Mouse (Mus musculus) midbrain, embryonic 11.5 days (tissue): ENCODE results near the gene Kprp. TPM values are rescaled to one million over a fixed set of nuclear protein-coding genes. Genes with fewer than 3 reads are reported as not detected.

Experiments
- ATAC-seq: fragments of 200-750 bp; cut with Nextera tagmentation; 2 replicates; pipeline ENCODE4 v1.8.0; 2017; ENCODE audit warnings: moderate TSS enrichment, moderate library complexity; ENCODE audit not compliant: low FRiP score
- DNase-seq: peaks from one replicate; pipeline ENCODE4 v3.0.0; 2015; ENCODE audit warnings: low spot score; ENCODE audit errors: missing footprints
- H3K27ac ChIP-seq: fragments of 300-500 bp; sonication (generic); 2 replicates; pipeline ENCODE4 v1.5.1; 2014; ENCODE audit warnings: low read depth, low read length
- H3K27me3 ChIP-seq: fragments of 300-500 bp; sonication (generic); 2 replicates; pipeline ENCODE4 v1.6.1; 2014; ENCODE audit warnings: mild to moderate bottlenecking, low read length, moderate library complexity, mixed read lengths; ENCODE audit not compliant: control insufficient read depth, insufficient read depth
- H3K36me3 ChIP-seq: fragments of 300-500 bp; sonication (generic); 2 replicates; pipeline ENCODE4 v1.6.1; 2014; ENCODE audit warnings: mild to moderate bottlenecking, low read length, moderate library complexity, mixed read lengths; ENCODE audit not compliant: control insufficient read depth, insufficient read depth
- H3K4me1 ChIP-seq: fragments of 300-500 bp; sonication (generic); 2 replicates; pipeline ENCODE4 v1.6.1; 2014; ENCODE audit warnings: low read length; ENCODE audit not compliant: control insufficient read depth, insufficient read depth
- H3K4me2 ChIP-seq: fragments of 300-500 bp; sonication (generic); 2 replicates; pipeline ENCODE4 v1.6.1; 2014; ENCODE audit warnings: mild to moderate bottlenecking, moderate library complexity
- H3K4me3 ChIP-seq: fragments of 300-500 bp; sonication (generic); 2 replicates; pipeline ENCODE4 v1.5.1; 2014; ENCODE audit warnings: low read depth, low read length
- H3K9ac ChIP-seq: fragments of 300-500 bp; sonication (generic); 2 replicates; pipeline ENCODE4 v1.6.1; 2014; ENCODE audit warnings: low read length
- H3K9me3 ChIP-seq: fragments of 300-500 bp; sonication (generic); 2 replicates; pipeline ENCODE4 v1.6.1; 2016; ENCODE audit warnings: low read length; ENCODE audit not compliant: control insufficient read depth
- WGBS: fragments of 180-500 bp; shearing (Covaris S2); extraction: QIAGEN DNeasy Blood & Tissue Kit; methylation state at CpG from one replicate; pipeline ENCODE4 v1.1.7; 2014; 5-methylcytosine and 5-hydroxymethylcytosine counted together
- polyA plus RNA-seq: library from polyadenylated mRNA; unstranded; fragments of >200 nt; fragmentation: Nextera tagmentation; extraction: Ambion mirVana; gene quantifications from 2 replicates; pipeline ENCODE4 v1.2.1, GENCODE M21; 2014

Kprp gene
- polyA plus RNA-seq, 1 experiment from 2014 or later = not detected

DNA sequence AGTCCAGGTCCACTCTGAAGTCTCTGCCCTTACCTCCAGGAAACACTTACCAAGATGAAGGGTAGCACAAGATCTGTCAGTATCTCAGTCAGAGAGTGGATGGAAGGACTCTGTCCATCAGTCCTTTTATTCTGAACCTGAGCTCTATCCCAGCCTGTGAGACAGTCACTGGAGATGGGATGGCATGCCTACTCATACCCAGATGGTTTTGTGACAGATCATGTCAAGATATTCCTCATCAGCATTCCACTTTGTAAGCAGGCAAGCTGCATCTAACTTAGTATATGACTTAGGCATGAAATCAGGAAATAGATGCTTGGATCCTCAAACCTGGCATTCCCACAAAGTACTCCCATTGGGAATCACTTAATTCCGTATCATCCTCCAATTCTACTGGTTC lies 48.2 kb downstream of the Kprp start, which contains the start of gene Lce1i:
Gene Lce1i, minus strand, starts transcription at position 101 of the 400 bp plus-strand sequence.
- no peak within 1 kb of the TSS for H3K4me2 ChIP-seq
- no peaks in the 10 kb centered on the region for H3K36me3 ChIP-seq
- no peak within 1 kb of the TSS for H3K9ac ChIP-seq
- no peaks in the 10 kb centered on the region for H3K4me1 ChIP-seq
- no peak within 1 kb of the TSS for H3K4me3 ChIP-seq
- DNase-seq (no peak), ATAC-seq (no peak)
- no peaks in the 10 kb centered on the region for H3K27me3 ChIP-seq
- no peak within 1 kb of the TSS for H3K27ac ChIP-seq
- H3K9me3 ChIP-seq = no peaks in the 10 kb centered on the region
- WGBS = 79% methylated on average over 1 of the region's 1 CpGs

Other genes with a start within 250 kb of the Kprp start
- gene Smcp, start 238.2 kb downstream of the Kprp start, polyA plus RNA-seq = not detected in 2 replicates
- gene 2210017I01Rik, start 219.8 kb downstream of the Kprp start, polyA plus RNA-seq = not detected in 2 replicates
- not detected in 2 replicates for gene Lce6a, start 205.6 kb downstream of the Kprp start, polyA plus RNA-seq
- gene Lce1a1, start 178.9 kb downstream of the Kprp start, polyA plus RNA-seq = not detected in 2 replicates
- not detected in 2 replicates for gene Lce1b, start 170.3 kb downstream of the Kprp start, polyA plus RNA-seq
- gene Lce1a2, start 156.9 kb downstream of the Kprp start, polyA plus RNA-seq = not detected in 2 replicates
- not detected in 2 replicates for gene Lce1c, start 148.0 kb downstream of the Kprp start, polyA plus RNA-seq
- not detected in 2 replicates for gene Lce1d, start 140.0 kb downstream of the Kprp start, polyA plus RNA-seq
- gene Lce1e, start 118.2 kb downstream of the Kprp start, polyA plus RNA-seq = not detected in 2 replicates
- not detected in 2 replicates for gene Lce1f, start 106.9 kb downstream of the Kprp start, polyA plus RNA-seq
- gene Gm38119, start 88.2 kb downstream of the Kprp start, polyA plus RNA-seq = not detected in 2 replicates
- gene Lce1g, start 74.9 kb downstream of the Kprp start, polyA plus RNA-seq = not detected in 2 replicates
- gene Lce1h, start 62.2 kb downstream of the Kprp start, polyA plus RNA-seq = not detected in 2 replicates
- gene Lce1i, start 48.3 kb downstream of the Kprp start, polyA plus RNA-seq = not detected in 2 replicates
- gene Lce1j, start 36.7 kb downstream of the Kprp start, polyA plus RNA-seq = not detected in 2 replicates
- not detected in 2 replicates for gene Lce1k, start 19.4 kb downstream of the Kprp start, polyA plus RNA-seq
- gene Lce1l, start 24.0 kb upstream of the Kprp start, polyA plus RNA-seq = not detected in 2 replicates
- not detected in 2 replicates for gene 2310050C09Rik, start 43.0 kb upstream of the Kprp start, polyA plus RNA-seq
- gene Lce3a, start 99.0 kb upstream of the Kprp start, polyA plus RNA-seq = not detected in 2 replicates
- not detected in 2 replicates for gene Lce3b, start 105.7 kb upstream of the Kprp start, polyA plus RNA-seq
- gene Lce3c, start 117.2 kb upstream of the Kprp start, polyA plus RNA-seq = not detected in 2 replicates
- not detected in 2 replicates for gene Lce3d, start 130.1 kb upstream of the Kprp start, polyA plus RNA-seq
- gene Lce3e, start 139.8 kb upstream of the Kprp start, polyA plus RNA-seq = not detected in 2 replicates
- gene Lce3f, start 165.0 kb upstream of the Kprp start, polyA plus RNA-seq = not detected in 2 replicates
- 0.19 and 0.63 TPM in 2 replicates for gene Crct1, start 188.4 kb upstream of the Kprp start, polyA plus RNA-seq
- not detected in 2 replicates for gene Lce1m, start 191.8 kb upstream of the Kprp start, polyA plus RNA-seq
- gene Gm4858, start 241.6 kb upstream of the Kprp start, polyA plus RNA-seq = not detected in 2 replicates